Mouse (Mus musculus): ENCODE results near the gene Sh3pxd2b. TPM values are rescaled to one million over a fixed set of nuclear protein-coding genes. Genes with fewer than 3 reads are reported as not detected.
A peak's percentile ranks its signal among the peaks of the same experiment; 100 is the strongest.

Sh3pxd2b gene
- 11.8 and 12.5 TPM in 2 replicates for polyA plus RNA-seq (2012; rRNA removed)

DNA sequence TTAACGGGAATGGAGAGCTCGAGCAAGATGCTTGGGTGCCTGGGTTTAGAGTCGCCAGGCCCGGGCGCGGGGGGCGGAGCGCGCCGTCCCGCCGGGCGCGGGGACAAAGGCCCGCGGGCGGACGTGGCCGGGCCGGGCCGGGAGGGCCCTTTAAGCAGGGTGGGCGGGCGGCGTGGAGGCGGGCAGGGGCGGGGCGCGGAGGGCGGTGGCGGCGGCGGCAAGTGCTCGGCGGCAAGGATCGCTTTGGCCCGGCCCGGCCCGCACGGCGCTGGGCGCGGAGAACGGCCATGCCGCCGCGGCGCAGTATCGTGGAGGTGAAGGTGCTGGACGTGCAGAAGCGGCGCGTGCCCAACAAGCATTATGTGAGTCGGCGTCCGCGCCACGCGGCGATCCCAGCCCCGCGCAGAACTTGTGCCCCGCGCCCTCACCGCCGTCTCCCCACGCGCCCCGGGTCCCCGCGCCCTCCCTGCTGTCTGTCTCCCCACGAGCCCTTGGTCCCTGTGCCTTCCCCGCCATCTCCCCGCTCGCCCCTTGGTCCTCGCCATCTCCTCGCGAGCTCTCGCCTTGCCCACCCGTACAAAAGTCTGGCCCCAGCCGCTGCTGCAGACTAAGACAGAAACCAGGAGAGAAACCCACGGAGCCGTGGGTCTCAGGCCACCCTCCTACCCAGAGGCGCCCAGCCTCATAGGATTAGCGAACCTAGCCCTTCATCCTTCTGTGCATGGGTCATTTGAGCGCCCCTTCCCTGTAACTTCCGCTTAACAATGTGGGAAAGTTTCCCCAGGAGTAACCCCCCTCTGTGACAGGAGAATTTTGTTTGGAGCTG, at the start of gene Sh3pxd2b:
TSS of gene Sh3pxd2b (plus strand) at position 214 of the 826 bp plus-strand sequence.
- no peak for DNase-seq (ENCODE audit: extremely low spot score in 1 of 2, low spot score in 1 of 2)

- DNase-seq (ENCODE audit: extremely low spot score in 1 of 2, low spot score in 1 of 2), result no peak
Measured at GRCm38 (mm10) chr11:32297866-32298531, 49.6 kb upstream of the Sh3pxd2b start.

DNA sequence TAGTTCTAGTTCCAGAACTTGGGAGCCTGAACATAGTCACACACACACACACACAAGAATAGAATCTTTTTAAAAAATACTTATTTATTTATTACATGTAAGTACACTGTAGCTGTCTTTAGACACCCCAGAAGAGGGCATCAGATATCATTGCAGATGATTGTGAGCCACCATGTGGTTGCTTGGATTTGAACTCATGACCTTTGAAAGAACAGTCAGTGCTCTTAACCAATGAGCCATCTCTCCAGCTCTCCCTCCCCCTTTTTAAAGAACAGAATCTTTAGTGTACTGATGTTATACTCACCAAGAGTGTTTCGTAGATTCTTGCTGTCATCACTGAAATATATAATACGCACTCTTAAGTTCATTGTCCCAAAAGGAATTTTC, 49.1 kb upstream of the Sh3pxd2b start:
- no peak for DNase-seq (ENCODE audit: extremely low spot score in 1 of 2, low spot score in 1 of 2)

DNA sequence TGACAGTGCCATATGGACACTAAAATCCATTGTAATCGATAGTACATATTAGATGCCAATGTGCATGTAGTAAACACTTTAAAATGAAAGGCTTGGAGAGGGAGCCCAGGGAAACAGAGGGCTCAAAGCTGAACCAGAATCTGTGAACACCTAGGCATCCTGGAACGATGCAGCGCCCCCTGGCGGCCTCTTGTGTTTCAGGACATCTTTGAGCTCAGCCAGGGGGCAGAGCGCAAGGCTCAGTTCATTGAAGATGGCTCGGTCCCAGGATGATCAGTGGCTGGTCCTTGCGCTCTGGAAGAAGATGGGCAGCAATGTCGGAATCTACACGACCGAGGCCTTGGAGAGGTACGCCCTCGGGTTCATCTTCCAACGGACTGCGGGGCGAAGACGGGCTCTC, 47.8 kb upstream of the Sh3pxd2b start, which contains the start of gene Hbq1a:
TSS of gene Hbq1a (plus strand) at position 205 of the 400 bp plus-strand sequence.
- DNase-seq (ENCODE audit: extremely low spot score in 1 of 2, low spot score in 1 of 2), result peak in 1 of 2 experiments; percentile 74

- DNase-seq (ENCODE audit: extremely low spot score in 1 of 2, low spot score in 1 of 2), result no peak
Measured at GRCm38 (mm10) chr11:32300279-32301267, 47.0 kb upstream of the Sh3pxd2b start.

- no peak for DNase-seq (ENCODE audit: extremely low spot score in 1 of 2, low spot score in 1 of 2)
Measured at GRCm38 (mm10) chr11:32301506-32301905, 46.1 kb upstream of the Sh3pxd2b start.

DNA sequence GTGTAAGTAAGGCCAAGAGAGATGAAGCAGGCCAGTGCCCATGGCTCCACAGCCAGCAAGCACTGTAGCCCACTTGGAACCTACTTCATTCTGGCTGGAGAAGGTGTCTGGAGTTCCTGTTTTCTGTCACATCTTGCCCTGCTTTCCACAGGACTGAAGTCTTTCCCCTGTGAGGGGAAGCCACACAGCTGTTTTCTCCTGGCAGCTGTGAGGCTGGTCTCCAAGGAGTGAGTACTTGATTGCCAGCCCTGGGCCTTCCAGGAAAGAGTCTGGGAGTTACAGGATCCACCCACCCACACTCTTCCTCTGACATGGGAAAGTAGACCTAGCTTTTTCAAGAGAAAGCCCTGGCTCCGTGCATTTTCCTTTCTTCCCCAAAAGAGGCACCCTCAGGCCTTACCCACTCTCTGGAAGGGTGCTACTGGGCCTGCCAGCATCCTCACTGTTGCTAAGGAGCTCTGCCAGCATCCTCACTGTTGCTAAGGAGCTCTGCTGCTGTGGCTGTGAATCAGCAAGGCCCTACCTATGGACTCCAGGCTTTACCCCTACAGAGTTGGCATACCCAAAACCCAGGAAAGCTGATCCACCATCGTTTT, 44.7 kb upstream of the Sh3pxd2b start:
- peak; percentile 37 to 60 for DNase-seq (ENCODE audit: extremely low spot score in 1 of 2, low spot score in 1 of 2)

GRCm38 (mm10) chr11:32303455-32303854, 44.2 kb upstream of the Sh3pxd2b start:
- no peak for DNase-seq (ENCODE audit: extremely low spot score in 1 of 2, low spot score in 1 of 2)

- no peak for DNase-seq (ENCODE audit: extremely low spot score in 1 of 2, low spot score in 1 of 2)
Measured at GRCm38 (mm10) chr11:32307006-32307405, 40.6 kb upstream of the Sh3pxd2b start.

DNA sequence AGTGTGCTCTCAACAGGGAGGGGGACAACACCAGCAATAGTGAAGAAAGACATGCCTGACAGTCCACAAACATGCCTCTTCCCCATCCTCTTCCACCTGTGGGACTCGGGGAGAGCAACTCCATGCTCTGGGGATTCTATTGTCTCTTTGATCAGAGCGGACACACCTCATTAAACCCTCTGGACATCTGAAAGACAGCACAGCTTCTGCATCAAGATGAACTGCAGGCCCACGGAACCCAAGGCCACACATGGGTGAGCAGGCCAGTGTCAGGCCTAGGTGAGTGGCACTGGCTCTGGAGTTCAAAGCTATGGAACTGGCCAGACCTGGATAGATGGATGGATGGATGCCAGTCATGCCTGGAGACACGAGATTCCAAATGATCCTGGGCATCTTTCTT, 38.2 kb upstream of the Sh3pxd2b start:
- DNase-seq (ENCODE audit: extremely low spot score in 1 of 2, low spot score in 1 of 2), result no peak

DNA sequence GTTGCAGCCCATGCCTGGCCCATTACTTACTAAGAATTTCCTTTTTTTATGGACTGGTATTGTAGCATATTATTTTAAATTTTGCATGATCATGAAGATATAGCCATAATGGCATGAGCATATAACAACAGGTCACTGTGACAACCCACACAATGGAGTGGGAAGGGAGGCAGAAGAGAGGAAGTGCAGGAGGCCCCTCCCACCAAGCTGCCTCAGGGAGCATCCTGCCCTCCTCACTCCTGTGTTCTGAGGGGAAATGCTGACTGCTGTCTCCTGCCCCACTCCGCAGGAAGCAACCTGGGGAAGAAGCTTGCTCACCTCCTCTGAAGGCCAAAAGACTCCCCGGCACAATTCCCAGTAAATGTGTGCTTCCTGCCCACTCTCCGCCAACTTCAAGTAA, 37.7 kb upstream of the Sh3pxd2b start:
- no peak for DNase-seq (ENCODE audit: extremely low spot score in 1 of 2, low spot score in 1 of 2)

GRCm38 (mm10) chr11:32316009-32316408, 31.6 kb upstream of the Sh3pxd2b start:
- no peak for DNase-seq (ENCODE audit: extremely low spot score in 1 of 2, low spot score in 1 of 2)

DNA sequence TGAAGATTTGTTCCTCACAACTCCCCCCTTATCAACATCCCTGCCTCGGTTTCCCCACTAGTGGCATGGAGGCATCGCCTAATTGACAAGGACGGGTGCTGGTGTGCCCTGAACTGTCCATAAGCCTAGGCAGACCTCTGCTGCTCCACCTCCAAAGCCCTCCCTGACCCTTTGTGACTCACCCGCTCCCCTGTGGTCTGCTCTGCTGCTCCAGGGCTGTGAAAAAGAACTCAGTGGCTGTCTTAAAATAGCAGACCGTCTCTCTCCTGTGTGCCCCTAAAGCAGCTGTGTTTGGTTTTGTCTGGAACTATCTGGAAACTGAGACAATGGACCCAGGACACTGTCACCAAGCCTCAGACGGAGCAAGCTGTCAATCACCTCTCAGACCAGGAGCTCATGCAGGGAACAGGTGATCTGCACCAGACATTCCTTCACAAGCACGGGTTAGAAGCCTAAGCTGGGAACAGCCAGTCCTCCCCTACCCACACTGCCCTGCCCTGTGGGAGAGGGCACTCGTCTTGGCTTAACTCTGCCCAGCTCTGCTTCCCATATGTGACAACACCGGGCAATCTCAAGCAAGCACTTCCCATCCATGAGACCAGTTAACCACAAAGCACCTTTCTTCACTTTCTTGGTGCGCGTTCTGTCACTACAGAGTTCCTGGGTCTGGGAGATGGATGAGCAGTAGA, 27.0 kb upstream of the Sh3pxd2b start:
- DNase-seq (ENCODE audit: extremely low spot score in 1 of 2, low spot score in 1 of 2), result no peak

- DNase-seq (ENCODE audit: extremely low spot score in 1 of 2, low spot score in 1 of 2), result peak in 1 of 2 experiments; percentile 77
Measured at GRCm38 (mm10) chr11:32321196-32321565, 26.4 kb upstream of the Sh3pxd2b start.

GRCm38 (mm10) chr11:32324609-32325008, 23.0 kb upstream of the Sh3pxd2b start:
- peak; percentile 67 to 95 for DNase-seq (ENCODE audit: extremely low spot score in 1 of 2, low spot score in 1 of 2)

DNA sequence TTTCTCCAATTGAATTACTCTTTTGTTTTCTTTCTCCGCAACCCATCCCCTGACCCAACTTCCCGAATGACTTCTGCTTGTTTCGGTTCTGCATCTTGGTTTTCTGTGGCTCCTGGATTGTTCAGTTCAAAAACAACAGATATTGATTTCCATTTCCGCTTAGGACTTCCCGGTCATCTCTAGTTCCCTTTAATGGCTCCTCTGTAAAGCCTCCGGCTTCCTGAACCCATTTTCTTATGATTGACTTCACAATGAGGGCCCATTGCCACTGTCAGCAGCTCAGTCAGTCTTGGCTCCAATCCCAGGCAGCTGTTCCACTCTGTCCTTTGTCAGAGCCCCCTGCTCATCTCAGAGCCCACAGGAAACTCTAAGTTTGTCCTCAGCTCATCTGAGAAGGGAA, 16.5 kb upstream of the Sh3pxd2b start:
- no peak for DNase-seq (ENCODE audit: extremely low spot score in 1 of 2, low spot score in 1 of 2)

- DNase-seq (ENCODE audit: extremely low spot score in 1 of 2, low spot score in 1 of 2), result no peak
Measured at GRCm38 (mm10) chr11:32331861-32332260, 15.8 kb upstream of the Sh3pxd2b start.

DNA sequence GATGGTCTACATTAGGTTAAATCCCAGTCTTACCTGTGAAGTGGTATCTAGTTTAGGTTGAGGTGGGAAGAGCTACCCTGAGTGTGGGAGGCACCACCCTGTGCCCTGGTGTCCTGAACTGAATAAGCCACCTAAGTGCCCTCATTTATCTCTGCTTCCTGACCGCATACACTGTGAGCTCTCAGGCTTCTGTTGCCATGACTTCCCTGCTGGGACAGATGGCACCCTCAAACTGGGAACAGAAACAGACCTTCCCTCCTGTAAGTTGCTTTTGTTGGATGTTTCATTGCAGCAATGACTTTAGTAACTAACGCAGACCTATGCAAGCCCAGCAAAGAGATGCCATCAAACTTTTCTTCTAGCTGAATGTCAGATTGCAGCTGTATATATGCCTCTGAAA, 14.4 kb upstream of the Sh3pxd2b start:
- DNase-seq (ENCODE audit: extremely low spot score in 1 of 2, low spot score in 1 of 2), result no peak

GRCm38 (mm10) chr11:32336435-32336907, 11.1 kb upstream of the Sh3pxd2b start:
- DNase-seq (ENCODE audit: extremely low spot score in 1 of 2, low spot score in 1 of 2), result no peak

DNA sequence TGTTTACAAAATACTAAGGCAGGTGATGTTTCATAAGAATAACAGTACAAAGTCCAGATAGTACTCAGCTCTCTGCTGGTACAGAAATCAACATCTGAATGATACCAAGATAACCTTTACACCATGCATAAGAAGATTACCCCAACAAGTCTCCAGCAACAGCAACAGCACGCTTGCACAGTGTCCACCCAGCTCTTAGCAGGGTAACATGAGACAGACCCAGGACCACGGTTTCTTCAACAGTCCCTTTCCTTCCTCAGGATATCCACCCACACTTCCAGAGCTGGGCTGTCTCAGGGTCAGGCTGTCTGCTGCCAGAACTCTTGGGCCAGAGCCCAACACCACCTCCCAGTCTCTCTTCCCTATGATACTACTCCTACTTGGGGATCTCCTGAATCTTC, 8.5 kb upstream of the Sh3pxd2b start:
- no peak for DNase-seq (ENCODE audit: extremely low spot score in 1 of 2, low spot score in 1 of 2)
